Mouse (Mus musculus) CH12.LX (cell line): Measurements from ENCODE around the gene Cbfa2t3. TPM values are rescaled to one million over a fixed set of nuclear protein-coding genes. Genes with fewer than 3 reads are reported as not detected.
A peak's percentile ranks its signal among the peaks of the same experiment; 100 is the strongest.

ENCODE experiments used
- DNase-seq: peaks from one replicate; pipeline ENCODE4 v3.0.0-alpha.2; 2013; ENCODE audit errors: extremely low read depth
- H3K27ac ChIP-seq: 2 replicates; pipeline ENCODE4 v1.5.1; 2012; ENCODE audit warnings: low read depth, mild to moderate bottlenecking, control low read depth, moderate library complexity; ENCODE audit not compliant: insufficient read depth
- H3K27me3 ChIP-seq: replicated peaks from 2 replicates; pipeline ENCODE3; 2012; ENCODE audit warnings: inconsistent platforms
- H3K36me3 ChIP-seq, 2 experiments: replicated peaks in 1 of 2; 2 replicates each; pipeline versions ENCODE3 to v1.6.1; 2012; ENCODE audit warnings: inconsistent platforms in 1 of 2, low read length in 1 of 2, mild to moderate bottlenecking in 1 of 2, mixed read lengths in 1 of 2, moderate library complexity in 1 of 2; ENCODE audit not compliant: control insufficient read depth in 1 of 2, insufficient read depth in 1 of 2
- H3K4me1 ChIP-seq, 2 experiments: 2 replicates each; pipeline ENCODE4 v1.6.1; 2012; ENCODE audit warnings: inconsistent platforms in 1 of 2, moderate library complexity in 1 of 2; ENCODE audit not compliant: insufficient read depth in 2 of 2, control insufficient read depth in 1 of 2
- H3K4me2 ChIP-seq: 2 replicates; pipeline ENCODE4 v1.6.1; 2012; ENCODE audit warnings: low read depth, mild to moderate bottlenecking, control low read depth; ENCODE audit not compliant: poor library complexity, insufficient read depth, severe bottlenecking
- H3K4me3 ChIP-seq, 3 experiments: fragments of 150-350 bp in 1 of 3; sonication (generic) in 1 of 3; replicated peaks in 1 of 3; 2 replicates each; pipeline versions ENCODE3 to v1.5.1; 2011 to 2012; ENCODE audit warnings: low read depth in 2 of 3, low read length in 2 of 3, mild to moderate bottlenecking in 2 of 3, moderate library complexity in 2 of 3, control low read depth in 1 of 3, improper control_type of control experiment in 1 of 3, inconsistent platforms in 1 of 3, mixed read lengths in 1 of 3; ENCODE audit not compliant: poor library complexity in 1 of 3
- H3K79me2 ChIP-seq: replicated peaks from 2 replicates; pipeline ENCODE4 v1.6.1; 2012; ENCODE audit warnings: mild to moderate bottlenecking, moderate library complexity; ENCODE audit not compliant: control insufficient read depth, poor library complexity, insufficient read depth, severe bottlenecking; ENCODE audit errors: extremely low read depth
- H3K9ac ChIP-seq: 2 replicates; pipeline ENCODE4 v1.6.1; 2012; ENCODE audit warnings: low read depth, mild to moderate bottlenecking, control low read depth, moderate library complexity; ENCODE audit not compliant: insufficient read depth
- H3K9me3 ChIP-seq: replicated peaks from 2 replicates; pipeline ENCODE3; 2012; ENCODE audit warnings: low read length, inconsistent platforms, mixed read lengths
- CHD1 ChIP-seq: IDR thresholded peaks from 2 replicates; pipeline ENCODE4 v1.6.1; 2012; ENCODE audit warnings: low read depth, low read length, improper control_type of control experiment, inconsistent platforms
- CHD2 ChIP-seq: IDR thresholded peaks from 2 replicates; pipeline ENCODE4 v1.6.1; 2011; ENCODE audit warnings: low read length, improper control_type of control experiment
- CTCF ChIP-seq, 2 experiments: IDR thresholded peaks in 1 of 2; conservative IDR thresholded peaks in 1 of 2; 2 replicates each; pipeline ENCODE4 v1.5.1; 2011 to 2012; ENCODE audit warnings: low read depth in 2 of 2, low read length in 2 of 2, improper control_type of control experiment in 1 of 2, inconsistent platforms in 1 of 2, mild to moderate bottlenecking in 1 of 2, moderate library complexity in 1 of 2
- EP300 ChIP-seq: IDR thresholded peaks from 2 replicates; pipeline ENCODE4 v1.6.1; 2011; ENCODE audit warnings: low read length, improper control_type of control experiment
- ETS1 ChIP-seq: conservative IDR thresholded peaks from 2 replicates; pipeline ENCODE4 v1.6.1; 2012; ENCODE audit warnings: low read depth, mild to moderate bottlenecking, inconsistent platforms, low read length, improper control_type of control experiment, moderate library complexity
- IRF4 ChIP-seq: IDR thresholded peaks from 2 replicates; pipeline ENCODE4 v1.6.1; 2014; ENCODE audit warnings: low read depth, mild to moderate bottlenecking, inconsistent platforms, low read length, improper control_type of control experiment
- JUN ChIP-seq: IDR thresholded peaks from 2 replicates; pipeline ENCODE4 v1.6.1; 2011; ENCODE audit warnings: low read depth, mild to moderate bottlenecking, low read length, improper control_type of control experiment, moderate library complexity; ENCODE audit not compliant: insufficient read depth
- KAT2A ChIP-seq: IDR thresholded peaks from 2 replicates; pipeline ENCODE4 v1.6.1; 2012; ENCODE audit warnings: low read length, improper control_type of control experiment, inconsistent platforms; ENCODE audit not compliant: insufficient replicate concordance
- MAX ChIP-seq: IDR thresholded peaks from 2 replicates; pipeline ENCODE4 v1.6.1; 2011; ENCODE audit warnings: low read length, improper control_type of control experiment
- MEF2A ChIP-seq: IDR thresholded peaks from 2 replicates; pipeline ENCODE4 v1.6.1; 2014; ENCODE audit warnings: low read depth, mild to moderate bottlenecking, inconsistent platforms, low read length, improper control_type of control experiment, borderline replicate concordance
- MXI1 ChIP-seq: IDR thresholded peaks from 2 replicates; pipeline ENCODE4 v1.6.1; 2011; ENCODE audit warnings: mild to moderate bottlenecking, low read depth, low read length, improper control_type of control experiment
- MYC ChIP-seq: IDR thresholded peaks from 2 replicates; pipeline ENCODE4 v1.6.1; 2011; ENCODE audit warnings: low read depth, mild to moderate bottlenecking, improper control_type of control experiment, low read length
- NRF1 ChIP-seq: IDR thresholded peaks from 2 replicates; pipeline ENCODE4 v1.6.1; 2014; ENCODE audit warnings: low read depth, mild to moderate bottlenecking, inconsistent platforms, low read length, improper control_type of control experiment, moderate library complexity
- RAD21 ChIP-seq: IDR thresholded peaks from 2 replicates; pipeline ENCODE4 v1.6.1; 2011; ENCODE audit warnings: low read depth, mild to moderate bottlenecking, low read length, improper control_type of control experiment, moderate library complexity
- SIN3A ChIP-seq: IDR thresholded peaks from 2 replicates; pipeline ENCODE4 v1.6.1; 2012; ENCODE audit warnings: low read length, improper control_type of control experiment, inconsistent platforms
- SMC3 ChIP-seq: IDR thresholded peaks from 2 replicates; pipeline ENCODE4 v1.6.1; 2011; ENCODE audit warnings: low read depth, low read length, improper control_type of control experiment
- TBP ChIP-seq: conservative IDR thresholded peaks from 2 replicates; pipeline ENCODE4 v1.6.1; 2011; ENCODE audit warnings: low read depth, low read length, improper control_type of control experiment
- USF2 ChIP-seq: conservative IDR thresholded peaks from 2 replicates; pipeline ENCODE4 v1.6.1; 2011; ENCODE audit warnings: low read depth, low read length, improper control_type of control experiment
- ZC3H11A ChIP-seq: IDR thresholded peaks from 2 replicates; pipeline ENCODE4 v1.6.1; 2012; ENCODE audit warnings: low read depth, mild to moderate bottlenecking, inconsistent platforms, low read length, improper control_type of control experiment
- ZMIZ1 ChIP-seq: IDR thresholded peaks from 2 replicates; pipeline ENCODE4 v1.6.1; 2012; ENCODE audit warnings: low read depth, mild to moderate bottlenecking, inconsistent platforms, low read length, improper control_type of control experiment
- dilution Hi-C: fragments of 300-500 bp; cut with MboI; formaldehyde crosslinking; loops from 2 replicates; pipeline ENCODE4 v1.14.3; 2020; ENCODE audit warnings: low sequenced_read_pairs; ENCODE audit not compliant: extremely low pct_unique_long_range_greater_than_20kb, extremely low pct_ligation_motif_present
- in situ Hi-C: fragments of 300-500 bp; cut with MboI; formaldehyde crosslinking; loops from 3 replicates; pipeline ENCODE4 v1.14.3; 2019; ENCODE audit warnings: low sequenced_read_pairs, low pct_ligation_motif_present, low pct_unique_long_range_greater_than_20kb, mixed read lengths
- polyA plus RNA-seq: library from polyadenylated mRNA; unstranded; fragments of >175 nt; gene quantifications from 2 replicates; pipeline ENCODE4 v1.2.1, GENCODE M21; 2012; ENCODE audit warnings: low read depth; ENCODE audit not compliant: insufficient read length
- total RNA-seq, 2 experiments: library from RNA; depleted of rRNA; stranded (reverse); fragments of 300-350 nt in 1 of 2; fragments of >200 nt in 1 of 2; gene quantifications; 2 replicates each; pipeline ENCODE4 v1.2.3; 2012 to 2014

The Cbfa2t3 gene
- total and polyA plus RNA-seq, 3 experiments = 0.47 to 22.6 (median 2.1) TPM

- Histone ChIP-seq H3K4me2 (peak overlapping the region; percentile 61), H3K4me1 (peaks cover 64 to 79% of the 10 kb centered on the region in 2 experiments), H3K27me3 (no peaks in the 10 kb centered on the region), H3K36me3 (peaks cover 0 to 40% of the 10 kb centered on the region in 2 experiments), H3K9ac (peak overlapping the region; percentile 59), H3K4me3 (peak overlapping the region; percentile 69 to 72 (median 69)), H3K27ac (peak overlapping the region; percentile 98; the same call in 1 of the 2 replicates), H3K79me2 (peaks cover 19% of the 10 kb centered on the region), H3K9me3 (no peaks in the 10 kb centered on the region)
- in situ Hi-C loops (loop anchor here (5.0 kb wide), 1 partner anchor 120 kb away; no protein-coding TSS in a partner anchor), dilution Hi-C loops (no loop called here)
- TF ChIP-seq MXI1 = no peak
- 0 out of 2 replicates have a peak, but pooled peaks have one; percentile 18 for TF ChIP-seq CHD1
- no peak for TF ChIP-seq USF2
- TF ChIP-seq RAD21 = no peak
- TF ChIP-seq KAT2A = no peak
- no peak for DNase-seq
Observed at GRCm38 (mm10) chr8:122697586-122697985, 1.3 kb downstream of the Cbfa2t3 start.

GRCm38 (mm10) chr8:122697181-122697581, 1.7 kb downstream of the Cbfa2t3 start:
- peak overlapping the region; percentile 98; the same call in 1 of the 2 replicates for H3K27ac ChIP-seq
- DNase-seq = no peak
- H3K4me2 ChIP-seq = peak overlapping the region; percentile 61
- H3K9me3 ChIP-seq = no peaks in the 10 kb centered on the region
- no peaks in the 10 kb centered on the region for H3K27me3 ChIP-seq
- TF ChIP-seq IRF4 (0 out of 2 replicates have a peak, but pooled peaks have one; percentile 15), NRF1 (no peak), MAX (peak; percentile 32), ZMIZ1 (no peak), ETS1 (no peak), MEF2A (peak; percentile 13; the same call in 1 of the 2 replicates), JUN (no peak), TBP (no peak), SMC3 (peak; percentile 40), MYC (peak; percentile 47; the same call in 1 of the 2 replicates), CTCF (conservative IDR thresholded peaks at IDR 0.05 in 1 of 2, IDR thresholded peaks at IDR 0.05 in 1 of 2; ENCODE audit: low read depth in 2 of 2, low read length in 2 of 2) (peak; percentile 72 to 88), RAD21 (peak; percentile 43), ZC3H11A (no peak), MXI1 (peak; percentile 55; the same call in 1 of the 2 replicates), EP300 (no peak), SIN3A (peak; percentile 60; the same call in 1 of the 2 replicates), CHD1 (peak; percentile 81; the same call in 1 of the 2 replicates), CHD2 (no peak)
- peak overlapping the region; percentile 69 to 72 (median 69) for H3K4me3 ChIP-seq
- dilution Hi-C loops (no loop called here), in situ Hi-C loops (loop anchor here (5.0 kb wide), 1 partner anchor 120 kb away; no protein-coding TSS in a partner anchor)
- H3K79me2 ChIP-seq = peaks cover 19% of the 10 kb centered on the region
- H3K4me1 ChIP-seq = peaks cover 68 to 81% of the 10 kb centered on the region in 2 experiments
- H3K9ac ChIP-seq = peak overlapping the region; percentile 59
- H3K36me3 ChIP-seq = peaks cover 0 to 44% of the 10 kb centered on the region in 2 experiments
